Mouse (Mus musculus) myocyte (in vitro differentiated cells): ENCODE measurements around the gene Glb1.

ENCODE experiments used
- CEBPB ChIP-seq: IDR thresholded peaks from 2 replicates; pipeline ENCODE4 v1.6.1; 2011; ENCODE audit warnings: mild to moderate bottlenecking, moderate library complexity; ENCODE audit not compliant: poor library complexity, insufficient read depth, severe bottlenecking
- E2F4 ChIP-seq: IDR thresholded peaks from one replicate; pipeline ENCODE4 v1.6.1; 2011; ENCODE audit warnings: mild to moderate bottlenecking, control low read depth, moderate library complexity; ENCODE audit not compliant: insufficient read depth
- MAX ChIP-seq: IDR thresholded peaks from one replicate; pipeline ENCODE4 v1.6.1; 2011; ENCODE audit warnings: low read depth, mild to moderate bottlenecking, control low read depth
- POLR2A ChIP-seq: IDR thresholded peaks from one replicate; pipeline ENCODE4 v1.6.1; 2011; ENCODE audit warnings: low read depth, mild to moderate bottlenecking, control low read depth, moderate library complexity; ENCODE audit not compliant: insufficient read length
- POLR2AphosphoS2 ChIP-seq: IDR thresholded peaks from one replicate; pipeline ENCODE4 v1.6.1; 2011; ENCODE audit warnings: low read depth, control low read depth; ENCODE audit not compliant: insufficient read length
- REST ChIP-seq: IDR thresholded peaks from one replicate; pipeline ENCODE4 v1.6.1; 2011; ENCODE audit warnings: mild to moderate bottlenecking, control low read depth, moderate library complexity; ENCODE audit not compliant: insufficient read depth, insufficient read length
- TCF12 ChIP-seq: IDR thresholded peaks from one replicate; pipeline ENCODE4 v1.6.1; 2011; ENCODE audit warnings: mild to moderate bottlenecking, control low read depth; ENCODE audit not compliant: poor library complexity, insufficient read depth, severe bottlenecking
- TCF3 ChIP-seq: IDR thresholded peaks from one replicate; pipeline ENCODE4 v1.6.1; 2011; ENCODE audit warnings: low read depth, control low read depth; ENCODE audit not compliant: insufficient read length
- USF1 ChIP-seq: IDR thresholded peaks from one replicate; pipeline ENCODE4 v1.6.1; 2011; ENCODE audit warnings: low read depth, mild to moderate bottlenecking, control low read depth, moderate library complexity

DNA sequence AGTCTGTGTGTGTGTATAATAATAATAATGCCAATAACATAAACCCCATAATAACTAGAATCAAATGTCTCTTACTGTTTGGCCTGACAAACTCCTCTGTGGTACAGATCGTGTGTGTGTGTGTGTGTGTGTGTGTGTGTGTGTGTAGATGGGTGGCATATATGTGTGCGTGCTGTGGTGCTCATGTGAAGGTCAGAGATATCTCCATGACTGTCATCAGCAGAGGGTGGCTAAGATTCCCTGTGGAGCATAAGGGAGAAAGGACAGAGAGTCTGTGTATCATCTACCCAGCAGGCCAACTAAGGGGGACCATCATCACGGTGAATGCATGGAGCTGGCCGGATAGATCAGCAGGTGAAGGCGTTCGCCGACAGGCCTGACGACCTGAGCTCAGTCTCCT lies 46.0 kb downstream of the Glb1 start:
- TF ChIP-seq E2F4 (no peak), POLR2A (no peak), REST (no peak), POLR2AphosphoS2 (no peak), USF1 (no peak), TCF3 (no peak), CEBPB (no peak), MAX (no peak), TCF12 (no peak)
